Mouse (Mus musculus) erythroblast, adult 5-6 weeks (primary cell): Measurements from ENCODE around the gene St8sia1. TPM values are rescaled to one million over a fixed set of nuclear protein-coding genes. Genes with fewer than 3 reads are reported as not detected.
A peak's percentile ranks its signal among the peaks of the same experiment; 100 is the strongest.

Experiments
- ATAC-seq: replicated peaks from 2 replicates; pipeline ENCODE4 v1.8.0; 2016; ENCODE audit warnings: moderate number of reproducible peaks, mild to moderate bottlenecking, moderate TSS enrichment, inconsistent platforms; ENCODE audit not compliant: poor library complexity, low FRiP score, severe bottlenecking
- total RNA-seq, 2 experiments: library from RNA; stranded (forward) in 1 of 2; stranded (reverse) in 1 of 2; fragments of 150-400 nt in 1 of 2; fragments of 200-764, 138-1000 nt in 1 of 2; gene quantifications; 2 replicates each; pipeline versions ENCODE4 v1.2.3 to v1.2.4; 2015 to 2017; ENCODE audit warnings: low replicate concordance in 2 of 2

The St8sia1 gene
- total RNA-seq, 2 experiments from 2014 or later = not detected

- no peak for ATAC-seq
Measured at GRCm38 (mm10) chr6:142916271-142916941, 47.8 kb downstream of the St8sia1 start.

GRCm38 (mm10) chr6:142915464-142915863 is 48.8 kb downstream of the St8sia1 start:
- no peak for ATAC-seq

- ATAC-seq = no peak
Measured at GRCm38 (mm10) chr6:142914676-142915075, 49.6 kb downstream of the St8sia1 start.

GRCm38 (mm10) chr6:142911263-142911662 is 53.0 kb downstream of the St8sia1 start:
- no peak for ATAC-seq

- no peak for ATAC-seq
Measured at GRCm38 (mm10) chr6:142910721-142911120, 53.5 kb downstream of the St8sia1 start.

- no peak for ATAC-seq
Measured at GRCm38 (mm10) chr6:142909771-142910105, 54.5 kb downstream of the St8sia1 start.

GRCm38 (mm10) chr6:142908911-142909770 is 55.1 kb downstream of the St8sia1 start:
- no peak for ATAC-seq

GRCm38 (mm10) chr6:142908412-142908811 is 55.8 kb downstream of the St8sia1 start:
- no peak for ATAC-seq

- no peak for ATAC-seq
Measured at GRCm38 (mm10) chr6:142895371-142895770, 68.9 kb downstream of the St8sia1 start.

- no peak for ATAC-seq
Measured at GRCm38 (mm10) chr6:142893716-142894115, 70.5 kb downstream of the St8sia1 start.

- ATAC-seq = no peak
Measured at GRCm38 (mm10) chr6:142890321-142890720, 73.9 kb downstream of the St8sia1 start.

- ATAC-seq = no peak
Measured at GRCm38 (mm10) chr6:142888970-142889740, 75.1 kb downstream of the St8sia1 start.

- no peak for ATAC-seq
Measured at GRCm38 (mm10) chr6:142888346-142888745, 75.9 kb downstream of the St8sia1 start.

- no peak for ATAC-seq
Measured at GRCm38 (mm10) chr6:142887375-142887774, 76.9 kb downstream of the St8sia1 start.

- no peak for ATAC-seq
Measured at GRCm38 (mm10) chr6:142885364-142886154, 78.7 kb downstream of the St8sia1 start.

GRCm38 (mm10) chr6:142884128-142884527 is 80.1 kb downstream of the St8sia1 start:
- ATAC-seq = peak; percentile 62; the same call in 1 of the 2 replicates

GRCm38 (mm10) chr6:142880849-142881470 is 83.3 kb downstream of the St8sia1 start:
- ATAC-seq = no peak

- ATAC-seq = no peak
Measured at GRCm38 (mm10) chr6:142878744-142879701, 85.2 kb downstream of the St8sia1 start.
